Mouse (Mus musculus) embryonic facial prominence, embryonic 14.5 days (tissue): Measurements from ENCODE around the gene Uhrf1bp1. TPM values are rescaled to one million over a fixed set of nuclear protein-coding genes. Genes with fewer than 3 reads are reported as not detected.

Experiments
- ATAC-seq: fragments of 200-750 bp; cut with Nextera tagmentation; 2 replicates; pipeline ENCODE4 v1.8.0; 2017; ENCODE audit warnings: low read depth, moderate number of reproducible peaks, moderate TSS enrichment
- DNase-seq: peaks from one replicate; pipeline ENCODE4 v3.0.0-alpha.2; 2015; ENCODE audit warnings: low spot score
- H3K27ac ChIP-seq: fragments of 300-500 bp; sonication (generic); replicated peaks from 2 replicates; pipeline ENCODE4 v1.5.1; 2014; ENCODE audit warnings: low read depth, mild to moderate bottlenecking, low read length, moderate library complexity
- H3K27me3 ChIP-seq: fragments of 300-500 bp; sonication (generic); replicated peaks from 2 replicates; pipeline ENCODE4 v1.6.1; 2014; ENCODE audit warnings: low read length; ENCODE audit not compliant: control insufficient read depth, insufficient read depth
- H3K36me3 ChIP-seq: fragments of 300-500 bp; sonication (generic); 2 replicates; pipeline ENCODE4 v1.6.1; 2014; ENCODE audit warnings: low read length, mixed read lengths; ENCODE audit not compliant: control insufficient read depth, insufficient read depth
- H3K4me1 ChIP-seq: fragments of 300-500 bp; sonication (generic); 2 replicates; pipeline ENCODE4 v1.6.1; 2014; ENCODE audit warnings: antibody characterized with exemption, low read length; ENCODE audit not compliant: control insufficient read depth, insufficient read depth
- H3K4me2 ChIP-seq: fragments of 300-500 bp; sonication (generic); 2 replicates; pipeline ENCODE4 v1.6.1; 2014; ENCODE audit warnings: low read depth, mild to moderate bottlenecking, low read length, moderate library complexity, mixed read lengths
- H3K4me3 ChIP-seq: fragments of 300-500 bp; sonication (generic); 2 replicates; pipeline ENCODE4 v1.5.1; 2014; ENCODE audit warnings: low read depth, mild to moderate bottlenecking, low read length
- H3K9ac ChIP-seq: fragments of 300-500 bp; sonication (generic); 2 replicates; pipeline ENCODE4 v1.6.1; 2014; ENCODE audit warnings: low read depth, mild to moderate bottlenecking, low read length, moderate library complexity, mixed read lengths
- H3K9me3 ChIP-seq: fragments of 300-500 bp; sonication (generic); 2 replicates; pipeline ENCODE4 v1.6.1; 2016; ENCODE audit warnings: low read length; ENCODE audit not compliant: control insufficient read depth
- WGBS: fragments of 180-500 bp; shearing (Covaris S2); extraction: QIAGEN DNeasy Blood & Tissue Kit; methylation state at CpG from one replicate; pipeline ENCODE4 v1.1.7; 2014; 5-methylcytosine and 5-hydroxymethylcytosine counted together
- polyA plus RNA-seq: library from polyadenylated mRNA; unstranded; fragments of >200 nt; fragmentation: Nextera tagmentation; extraction: Ambion mirVana; gene quantifications from 2 replicates; pipeline ENCODE4 v1.2.1, GENCODE M21; 2014

Uhrf1bp1 gene
- polyA plus RNA-seq, 1 experiment from 2014 or later: 5.9 TPM

DNA sequence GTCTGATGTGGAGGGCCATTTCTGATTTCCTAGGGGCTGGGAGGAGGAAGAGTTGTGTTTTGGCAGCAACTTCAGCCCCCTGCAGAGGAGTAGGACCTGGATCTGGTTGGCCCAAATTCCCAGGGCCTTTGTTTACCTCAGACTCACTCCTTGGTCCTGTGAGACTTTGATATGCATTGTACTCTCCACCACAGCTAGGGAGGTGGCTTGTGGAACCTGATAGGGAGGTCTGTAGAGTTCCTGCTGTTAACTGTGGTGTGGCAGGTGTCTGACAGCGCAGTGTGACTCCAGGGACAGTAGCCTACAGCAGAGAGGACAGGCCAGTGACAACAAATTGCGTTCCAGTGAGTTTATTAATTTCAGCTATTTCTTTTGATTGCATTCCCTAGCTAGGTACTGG is 2.9 kb downstream of the Uhrf1bp1 start:
- Histone ChIP-seq H3K4me2 (no peak overlapping the region), H3K27me3 (no peaks in the 10 kb centered on the region), H3K9ac (no peak overlapping the region), H3K27ac (no peak overlapping the region), H3K9me3 (no peaks in the 10 kb centered on the region), H3K36me3 (peaks cover 4% of the 10 kb centered on the region), H3K4me1 (peaks cover 14% of the 10 kb centered on the region), H3K4me3 (no peak overlapping the region)
- peak; percentile 16; the same call in 1 of the 2 replicates for ATAC-seq
- DNase-seq: peak; percentile 12
- 45% methylated on average over 2 of the region's 2 CpGs for WGBS

DNA sequence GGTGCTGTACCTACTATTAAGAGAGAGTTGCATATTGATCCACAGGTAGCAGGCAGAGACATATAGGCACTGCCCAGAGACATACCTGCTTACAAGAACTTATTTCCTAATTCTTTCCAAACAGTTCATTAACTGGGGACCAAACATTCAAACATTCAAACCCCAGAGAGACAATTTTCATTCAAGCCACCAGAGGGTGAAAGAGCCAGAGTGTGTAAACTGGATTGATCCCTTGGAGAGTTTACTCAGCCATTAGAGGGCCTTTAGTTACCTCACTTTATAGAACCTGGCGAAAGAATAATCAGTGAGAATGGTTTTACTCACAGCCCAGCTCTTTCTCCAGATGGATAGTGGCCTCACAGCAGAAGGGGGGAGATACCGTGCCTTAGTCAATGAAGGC is 9.2 kb downstream of the Uhrf1bp1 start:
- Histone ChIP-seq H3K4me3 (no peak overlapping the region), H3K27me3 (no peaks in the 10 kb centered on the region), H3K36me3 (no peaks in the 10 kb centered on the region; the same call in 1 of the 2 replicates), H3K9ac (no peak overlapping the region), H3K4me1 (no peaks in the 10 kb centered on the region), H3K4me2 (no peak overlapping the region), H3K27ac (no peak overlapping the region), H3K9me3 (no peaks in the 10 kb centered on the region)
- DNase-seq (no peak), ATAC-seq (no peak)
- 78% methylated on average over 2 of the region's 2 CpGs for WGBS

DNA sequence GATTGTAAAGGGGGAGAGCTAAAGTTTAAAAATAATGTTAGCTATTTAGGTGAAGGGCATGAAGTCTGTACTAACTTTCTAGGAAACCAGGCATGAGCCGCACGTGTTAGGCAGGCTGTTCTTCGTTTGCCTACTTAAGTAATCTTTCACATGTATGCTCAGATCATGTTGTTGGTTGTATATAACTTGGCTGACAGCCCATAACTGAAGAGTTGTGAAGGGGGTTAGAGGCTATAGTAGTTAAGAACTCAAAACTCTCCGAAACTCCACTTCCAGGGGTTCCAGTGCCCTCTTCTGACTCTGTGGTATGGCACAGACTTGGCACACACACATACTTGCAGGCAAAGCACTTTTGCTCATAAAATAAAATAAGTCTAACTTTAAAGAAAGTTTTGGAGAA is 10.5 kb downstream of the Uhrf1bp1 start:
- DNase-seq (no peak), ATAC-seq (no peak)
- Histone ChIP-seq H3K27me3 (no peaks in the 10 kb centered on the region), H3K4me2 (no peak overlapping the region), H3K4me3 (no peak overlapping the region), H3K27ac (no peak overlapping the region), H3K36me3 (no peaks in the 10 kb centered on the region; the same call in 1 of the 2 replicates), H3K9me3 (no peaks in the 10 kb centered on the region), H3K4me1 (no peaks in the 10 kb centered on the region), H3K9ac (no peak overlapping the region)
- WGBS: 66% methylated on average over 4 of the region's 4 CpGs

- Histone ChIP-seq H3K4me2 (no peak overlapping the region), H3K9ac (no peak overlapping the region), H3K27me3 (no peaks in the 10 kb centered on the region), H3K4me1 (no peaks in the 10 kb centered on the region), H3K4me3 (no peak overlapping the region), H3K36me3 (no peaks in the 10 kb centered on the region; the same call in 1 of the 2 replicates), H3K27ac (no peak overlapping the region), H3K9me3 (no peaks in the 10 kb centered on the region)
- ATAC-seq (no peak), DNase-seq (no peak)
- 84% methylated on average over 3 of the region's 3 CpGs for WGBS
Measured at GRCm38 (mm10) chr17:27871851-27872250, 15.6 kb downstream of the Uhrf1bp1 start.

GRCm38 (mm10) chr17:27873583-27873982 is 17.3 kb downstream of the Uhrf1bp1 start:
- Histone ChIP-seq H3K9me3 (no peaks in the 10 kb centered on the region), H3K4me3 (no peak overlapping the region), H3K4me1 (no peaks in the 10 kb centered on the region), H3K27ac (no peak overlapping the region), H3K27me3 (no peaks in the 10 kb centered on the region), H3K4me2 (no peak overlapping the region), H3K36me3 (peaks cover 11% of the 10 kb centered on the region), H3K9ac (no peak overlapping the region)
- DNase-seq (no peak), ATAC-seq (no peak)
- 69% methylated on average over 3 of the region's 3 CpGs for WGBS

DNA sequence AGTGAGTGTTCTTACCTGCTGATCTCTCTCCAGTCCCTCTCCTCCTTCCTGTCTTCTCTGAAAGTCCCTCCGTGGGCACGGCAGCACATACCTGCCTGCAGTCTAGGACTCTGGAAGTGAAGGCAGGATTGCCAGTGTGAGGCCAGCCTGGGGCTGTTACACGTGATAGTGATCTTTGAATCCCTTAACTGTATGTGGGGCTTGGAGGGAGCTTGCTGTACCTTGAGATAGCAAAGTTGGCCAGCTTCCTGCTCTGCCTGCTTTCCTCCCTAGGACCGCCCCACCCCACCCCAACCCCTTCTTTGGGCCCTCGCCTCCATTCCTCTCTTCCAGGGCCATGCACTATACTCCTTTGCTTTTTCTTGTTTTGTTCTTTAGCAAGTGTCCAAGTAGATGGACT is 18.3 kb downstream of the Uhrf1bp1 start:
- Histone ChIP-seq H3K36me3 (peaks cover 19% of the 10 kb centered on the region), H3K9ac (peak overlapping the region; percentile 34; the same call in 1 of the 2 replicates)
- WGBS: 66% methylated on average over 4 of the region's 5 CpGs

DNA sequence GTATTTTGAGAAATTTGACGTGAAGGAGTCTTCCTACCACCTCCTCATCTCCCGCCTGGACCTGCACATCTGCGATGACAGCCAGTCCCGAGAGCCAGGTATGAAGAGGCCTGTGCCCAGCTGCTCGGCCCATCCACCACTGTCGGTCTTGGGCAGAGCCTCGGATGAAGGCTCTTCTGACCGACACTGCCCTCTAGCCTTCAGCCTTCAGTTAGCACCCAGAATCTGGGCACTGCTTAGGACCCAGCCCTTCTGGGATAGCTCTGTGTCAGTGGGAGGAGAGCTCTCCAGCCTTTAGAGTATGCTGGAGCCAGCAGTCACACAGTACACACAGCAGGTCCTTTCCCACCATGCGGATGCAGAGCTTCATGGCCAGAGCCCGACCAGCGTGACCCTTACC is 25.3 kb downstream of the Uhrf1bp1 start:
- Histone ChIP-seq H3K9me3 (no peaks in the 10 kb centered on the region), H3K27me3 (no peaks in the 10 kb centered on the region), H3K36me3 (peaks cover 85% of the 10 kb centered on the region), H3K4me2 (no peak overlapping the region), H3K4me3 (no peak overlapping the region), H3K27ac (no peak overlapping the region), H3K9ac (no peak overlapping the region), H3K4me1 (no peaks in the 10 kb centered on the region)
- 64% methylated on average over 11 of the region's 11 CpGs for WGBS
- DNase-seq (no peak), ATAC-seq (no peak)

More for the DNA sequence above, 18.3 kb downstream of the Uhrf1bp1 start:
- Histone ChIP-seq H3K9me3 (no peaks in the 10 kb centered on the region), H3K4me2 (no peak overlapping the region), H3K27ac (no peak overlapping the region), H3K27me3 (no peaks in the 10 kb centered on the region), H3K4me3 (no peak overlapping the region), H3K4me1 (no peaks in the 10 kb centered on the region)
- DNase-seq: no peak
- no peak for ATAC-seq

- DNase-seq (no peak), ATAC-seq (no peak)
- H3K9ac ChIP-seq: no peak overlapping the region
- H3K27me3 ChIP-seq: no peaks in the 10 kb centered on the region
- no peak overlapping the region for H3K27ac ChIP-seq
- H3K4me2 ChIP-seq: no peak overlapping the region
- no peaks in the 10 kb centered on the region for H3K4me1 ChIP-seq
- 84% methylated on average over 8 of the region's 8 CpGs for WGBS
- no peaks in the 10 kb centered on the region for H3K9me3 ChIP-seq
- no peak overlapping the region for H3K4me3 ChIP-seq
- peaks cover 93% of the 10 kb centered on the region for H3K36me3 ChIP-seq
Measured at GRCm38 (mm10) chr17:27883129-27883528, 26.9 kb downstream of the Uhrf1bp1 start.

GRCm38 (mm10) chr17:27883994-27884393 is 27.8 kb downstream of the Uhrf1bp1 start:
- WGBS: 91% methylated on average over 6 of the region's 6 CpGs

More at GRCm38 (mm10) chr17:27883994-27884393, 27.8 kb downstream of the Uhrf1bp1 start:
- H3K9ac ChIP-seq: no peak overlapping the region
- H3K4me2 ChIP-seq: no peak overlapping the region
- H3K9me3 ChIP-seq: no peaks in the 10 kb centered on the region
- no peaks in the 10 kb centered on the region for H3K4me1 ChIP-seq
- H3K27me3 ChIP-seq: no peaks in the 10 kb centered on the region
- no peak overlapping the region for H3K4me3 ChIP-seq
- H3K27ac ChIP-seq: no peak overlapping the region
- peaks cover 90% of the 10 kb centered on the region for H3K36me3 ChIP-seq
- ATAC-seq (no peak), DNase-seq (no peak)
